Mouse (Mus musculus) neural tube, embryonic 15.5 days (tissue): ENCODE results near the gene Me3. TPM values are rescaled to one million over a fixed set of nuclear protein-coding genes. Genes with fewer than 3 reads are reported as not detected.

Experiments
- ATAC-seq: fragments of 200-750 bp; cut with Nextera tagmentation; 2 replicates; pipeline ENCODE4 v1.8.0; 2017; ENCODE audit warnings: mild to moderate bottlenecking, moderate TSS enrichment, moderate library complexity; ENCODE audit not compliant: low FRiP score
- H3K27ac ChIP-seq: fragments of 300-500 bp; sonication (generic); replicated peaks from 2 replicates; pipeline ENCODE4 v1.5.1; 2015; ENCODE audit warnings: mild to moderate bottlenecking, inconsistent platforms
- H3K27me3 ChIP-seq: fragments of 300-500 bp; sonication (generic); replicated peaks from 2 replicates; pipeline ENCODE4 v1.6.1; 2015; ENCODE audit warnings: inconsistent platforms
- H3K36me3 ChIP-seq: fragments of 300-500 bp; sonication (generic); 2 replicates; pipeline ENCODE4 v1.6.1; 2015; ENCODE audit warnings: inconsistent platforms
- H3K4me1 ChIP-seq: fragments of 300-500 bp; sonication (generic); 2 replicates; pipeline ENCODE4 v1.6.1; 2015; ENCODE audit warnings: inconsistent platforms
- H3K4me2 ChIP-seq: fragments of 300-500 bp; sonication (generic); 2 replicates; pipeline ENCODE4 v1.6.1; 2015; ENCODE audit warnings: inconsistent platforms, mild to moderate bottlenecking, moderate library complexity
- H3K4me3 ChIP-seq: fragments of 300-500 bp; sonication (generic); replicated peaks from 2 replicates; pipeline ENCODE4 v1.5.1; 2015; ENCODE audit warnings: mild to moderate bottlenecking, inconsistent platforms
- H3K9ac ChIP-seq: fragments of 300-500 bp; sonication (generic); replicated peaks from 2 replicates; pipeline ENCODE4 v1.6.1; 2015; ENCODE audit warnings: mild to moderate bottlenecking, inconsistent platforms
- H3K9me3 ChIP-seq: fragments of 300-500 bp; sonication (generic); replicated peaks from 2 replicates; pipeline ENCODE4 v1.6.1; 2016; ENCODE audit warnings: inconsistent platforms
- WGBS: fragments of 180-500 bp; shearing (Covaris S2); methylation state at CpG from one replicate; pipeline ENCODE4 v1.1.7; 2015; ENCODE audit warnings: mixed read lengths; 5-methylcytosine and 5-hydroxymethylcytosine counted together
- polyA plus RNA-seq: library from polyadenylated mRNA; unstranded; fragments of >200 nt; fragmentation: Nextera tagmentation; extraction: Ambion mirVana; gene quantifications from 2 replicates; pipeline ENCODE4 v1.2.1, GENCODE M21; 2015

Me3 gene
- polyA plus RNA-seq, 1 experiment from 2014 or later, result 19.1 TPM

DNA sequence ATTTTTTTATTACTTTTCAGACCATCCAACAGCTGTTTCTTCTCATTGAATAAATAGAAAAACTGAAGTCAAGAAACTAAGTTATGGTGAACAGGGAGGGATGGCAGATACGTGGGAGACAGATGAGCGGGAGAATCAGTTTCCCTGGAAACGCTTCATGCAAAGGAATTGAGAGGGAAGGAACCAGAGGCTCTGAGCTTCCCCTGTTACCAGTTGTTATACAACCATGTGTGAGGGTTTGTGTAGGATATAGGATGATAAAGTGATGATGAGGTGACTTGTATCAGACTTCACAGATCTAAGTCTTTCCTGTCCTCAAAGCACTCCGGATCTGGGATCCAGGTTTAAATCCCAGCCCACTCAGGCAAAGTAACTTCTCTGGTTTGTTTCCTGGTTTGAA is 3.2 kb upstream of the Me3 start:
- Histone ChIP-seq H3K4me1 (peaks cover 10% of the 10 kb centered on the region; the same call in 1 of the 2 replicates), H3K27me3 (no peaks in the 10 kb centered on the region), H3K9me3 (no peaks in the 10 kb centered on the region), H3K4me2 (no peak overlapping the region), H3K9ac (no peak overlapping the region), H3K27ac (no peak overlapping the region), H3K36me3 (no peaks in the 10 kb centered on the region), H3K4me3 (no peak overlapping the region)
- no peak for ATAC-seq
- WGBS, result 42% methylated on average over 4 of the region's 4 CpGs

DNA sequence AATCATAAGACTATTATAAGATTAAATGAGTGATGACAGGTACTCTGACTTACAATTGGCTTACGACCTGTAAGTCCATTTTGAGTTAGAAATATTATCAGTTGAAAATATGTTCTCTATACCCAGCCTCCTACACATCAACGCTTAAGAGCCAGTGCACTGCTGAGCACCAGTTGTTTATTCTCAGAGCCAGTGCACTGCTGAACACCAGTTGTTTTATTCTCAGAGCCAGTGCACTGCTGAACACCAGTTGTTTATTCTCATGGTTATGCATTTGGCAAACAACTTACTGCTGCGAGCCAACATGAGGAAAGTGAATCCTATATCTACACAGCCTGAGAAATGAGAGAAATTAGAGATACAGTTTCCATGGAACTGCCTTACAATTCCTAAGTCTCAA is 2.3 kb upstream of the Me3 start:
- Histone ChIP-seq H3K36me3 (no peaks in the 10 kb centered on the region), H3K4me1 (peaks cover 10% of the 10 kb centered on the region; the same call in 1 of the 2 replicates), H3K27me3 (no peaks in the 10 kb centered on the region), H3K9me3 (no peaks in the 10 kb centered on the region), H3K9ac (no peak overlapping the region), H3K27ac (no peak overlapping the region), H3K4me3 (no peak overlapping the region), H3K4me2 (no peak overlapping the region)
- ATAC-seq, result no peak
- WGBS, result 78% methylated on average over 3 of the region's 3 CpGs

GRCm38 (mm10) chr7:89630796-89631195 is 1.4 kb upstream of the Me3 start:
- peaks cover 10% of the 10 kb centered on the region; the same call in 1 of the 2 replicates for H3K4me1 ChIP-seq
- H3K36me3 ChIP-seq, result no peaks in the 10 kb centered on the region
- no peaks in the 10 kb centered on the region for H3K27me3 ChIP-seq
- no peak for ATAC-seq
- H3K9ac ChIP-seq, result no peak overlapping the region
- no peaks in the 10 kb centered on the region for H3K9me3 ChIP-seq
- H3K4me3 ChIP-seq, result no peak overlapping the region
- 80% methylated on average over 3 of the region's 3 CpGs for WGBS
- no peak overlapping the region for H3K4me2 ChIP-seq
- H3K27ac ChIP-seq, result no peak overlapping the region

DNA sequence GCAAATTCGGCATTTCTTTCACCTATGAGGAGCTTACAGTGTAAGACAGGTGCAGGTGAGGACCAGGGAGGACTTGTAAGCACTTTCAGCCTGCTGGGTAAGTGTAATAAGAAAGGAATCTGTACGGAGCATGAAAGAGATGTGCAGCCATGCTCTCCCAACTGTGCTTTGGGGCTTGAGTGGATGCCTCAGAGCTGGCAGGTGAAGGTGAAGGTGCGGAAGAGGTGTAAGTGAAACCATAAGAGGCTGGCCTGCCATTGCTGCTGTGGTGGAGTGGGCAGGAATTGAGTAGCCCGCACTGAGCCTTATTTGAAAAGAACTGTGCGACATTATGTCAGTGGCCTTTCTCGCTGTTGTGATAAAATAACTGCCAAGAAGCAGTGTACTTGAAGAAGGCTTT is 8.3 kb downstream of the Me3 start:
- H3K27ac ChIP-seq, result no peak overlapping the region
- no peaks in the 10 kb centered on the region for H3K9me3 ChIP-seq
- H3K4me3 ChIP-seq, result no peak overlapping the region
- no peak overlapping the region for H3K4me2 ChIP-seq
- 93% methylated on average over 6 of the region's 6 CpGs for WGBS
- no peak for ATAC-seq
- H3K9ac ChIP-seq, result no peak overlapping the region
- no peaks in the 10 kb centered on the region for H3K4me1 ChIP-seq
- no peaks in the 10 kb centered on the region for H3K36me3 ChIP-seq
- no peaks in the 10 kb centered on the region for H3K27me3 ChIP-seq

GRCm38 (mm10) chr7:89640944-89641661 is 8.9 kb downstream of the Me3 start:
- H3K4me2 ChIP-seq, result no peak overlapping the region
- H3K4me1 ChIP-seq, result no peaks in the 10 kb centered on the region
- H3K27me3 ChIP-seq, result no peaks in the 10 kb centered on the region
- H3K9ac ChIP-seq, result no peak overlapping the region
- H3K9me3 ChIP-seq, result no peaks in the 10 kb centered on the region
- no peaks in the 10 kb centered on the region for H3K36me3 ChIP-seq
- no peak overlapping the region for H3K27ac ChIP-seq
- ATAC-seq, result no peak
- 82% methylated on average over 8 of the region's 8 CpGs for WGBS
- H3K4me3 ChIP-seq, result no peak overlapping the region

- ATAC-seq, result no peak
Measured at GRCm38 (mm10) chr7:89645015-89645414, 12.8 kb downstream of the Me3 start.

GRCm38 (mm10) chr7:89647864-89648263 is 15.7 kb downstream of the Me3 start:
- H3K4me2 ChIP-seq, result no peak overlapping the region
- H3K27ac ChIP-seq, result no peak overlapping the region
- H3K27me3 ChIP-seq, result no peaks in the 10 kb centered on the region
- no peak overlapping the region for H3K4me3 ChIP-seq
- H3K36me3 ChIP-seq, result no peaks in the 10 kb centered on the region
- H3K9ac ChIP-seq, result no peak overlapping the region
- H3K4me1 ChIP-seq, result no peaks in the 10 kb centered on the region
- H3K9me3 ChIP-seq, result no peaks in the 10 kb centered on the region
- ATAC-seq, result no peak

More at GRCm38 (mm10) chr7:89645015-89645414, 12.8 kb downstream of the Me3 start:
- Histone ChIP-seq H3K9me3 (no peaks in the 10 kb centered on the region), H3K36me3 (no peaks in the 10 kb centered on the region), H3K4me2 (no peak overlapping the region), H3K4me3 (no peak overlapping the region), H3K9ac (no peak overlapping the region), H3K27me3 (no peaks in the 10 kb centered on the region), H3K27ac (no peak overlapping the region), H3K4me1 (no peaks in the 10 kb centered on the region)
- WGBS, result 84% methylated on average over 3 of the region's 3 CpGs

- no peak for ATAC-seq
- Histone ChIP-seq H3K27me3 (no peaks in the 10 kb centered on the region), H3K9ac (no peak overlapping the region), H3K27ac (no peak overlapping the region), H3K4me1 (no peaks in the 10 kb centered on the region; the same call in 1 of the 2 replicates), H3K36me3 (no peaks in the 10 kb centered on the region), H3K4me3 (no peak overlapping the region), H3K4me2 (no peak overlapping the region), H3K9me3 (no peaks in the 10 kb centered on the region)
- 43% methylated on average over 9 of the region's 9 CpGs for WGBS
Measured at GRCm38 (mm10) chr7:89657183-89657582, 25.0 kb downstream of the Me3 start.

GRCm38 (mm10) chr7:89657692-89658212 is 25.6 kb downstream of the Me3 start:
- H3K4me3 ChIP-seq, result no peak overlapping the region
- H3K9me3 ChIP-seq, result no peaks in the 10 kb centered on the region
- H3K9ac ChIP-seq, result no peak overlapping the region
- H3K4me2 ChIP-seq, result no peak overlapping the region
- ATAC-seq, result no peak
- H3K36me3 ChIP-seq, result no peaks in the 10 kb centered on the region
- H3K4me1 ChIP-seq, result no peaks in the 10 kb centered on the region; the same call in 1 of the 2 replicates
- no peak overlapping the region for H3K27ac ChIP-seq
- H3K27me3 ChIP-seq, result no peaks in the 10 kb centered on the region
- whole genome bisulfite sequencing, result 30% methylated on average over 7 of the region's 7 CpGs

- WGBS, result 87% methylated on average over 5 of the region's 5 CpGs
- H3K9ac ChIP-seq, result no peak overlapping the region
- no peak overlapping the region for H3K27ac ChIP-seq
- H3K4me3 ChIP-seq, result no peak overlapping the region
- no peaks in the 10 kb centered on the region; the same call in 1 of the 2 replicates for H3K4me1 ChIP-seq
- no peaks in the 10 kb centered on the region for H3K27me3 ChIP-seq
- ATAC-seq, result no peak
- H3K36me3 ChIP-seq, result no peaks in the 10 kb centered on the region
- no peaks in the 10 kb centered on the region for H3K9me3 ChIP-seq
- no peak overlapping the region for H3K4me2 ChIP-seq
Measured at GRCm38 (mm10) chr7:89664197-89664596, 32.0 kb downstream of the Me3 start.

DNA sequence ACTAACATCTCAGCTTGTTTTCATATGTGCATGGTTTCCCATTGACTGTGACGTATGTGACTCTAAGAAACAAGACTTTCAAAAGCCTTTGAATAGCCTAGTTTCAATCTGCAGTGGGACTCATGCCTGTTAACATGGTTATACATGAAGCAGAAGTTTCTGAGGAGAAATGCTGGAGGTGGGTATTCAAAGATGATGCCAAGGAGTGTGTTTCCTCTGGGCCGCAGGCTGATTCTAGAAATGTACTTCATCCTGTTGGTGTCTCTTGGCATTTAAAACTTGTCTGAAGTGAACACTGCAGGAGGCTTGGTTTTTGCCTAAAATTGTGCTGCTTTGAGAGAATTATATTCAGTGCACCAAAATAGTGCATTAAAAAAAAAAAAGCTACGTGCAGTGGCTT is 34.2 kb downstream of the Me3 start:
- no peak for ATAC-seq
- Histone ChIP-seq H3K4me3 (no peak overlapping the region), H3K9ac (no peak overlapping the region), H3K4me2 (no peak overlapping the region), H3K27me3 (no peaks in the 10 kb centered on the region), H3K4me1 (no peaks in the 10 kb centered on the region; the same call in 1 of the 2 replicates), H3K27ac (no peak overlapping the region), H3K9me3 (no peaks in the 10 kb centered on the region), H3K36me3 (no peaks in the 10 kb centered on the region)
- 89% methylated on average over 3 of the region's 3 CpGs for WGBS

DNA sequence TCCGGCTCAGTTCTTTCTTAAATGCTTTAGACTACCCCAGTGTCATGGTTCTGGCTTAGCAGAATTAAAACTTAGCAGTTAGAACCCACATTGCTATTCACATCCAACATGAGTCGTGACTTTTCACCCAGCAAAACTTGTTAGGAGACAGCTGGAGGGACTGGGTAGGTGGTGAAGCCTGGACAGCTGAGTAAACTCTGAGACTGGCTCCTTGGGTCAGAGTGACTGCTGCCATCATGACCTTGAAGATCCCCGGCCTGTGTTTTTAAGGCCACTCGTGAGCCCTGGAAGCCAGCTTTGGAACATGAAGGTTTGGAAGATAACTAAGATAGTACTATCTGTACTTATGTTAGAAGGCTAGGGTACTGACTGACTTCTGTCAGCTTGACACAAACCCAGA is 35.4 kb downstream of the Me3 start:
- Histone ChIP-seq H3K36me3 (no peaks in the 10 kb centered on the region), H3K4me1 (no peaks in the 10 kb centered on the region), H3K4me2 (no peak overlapping the region), H3K9me3 (no peaks in the 10 kb centered on the region), H3K27me3 (no peaks in the 10 kb centered on the region), H3K9ac (no peak overlapping the region), H3K27ac (no peak overlapping the region), H3K4me3 (no peak overlapping the region)
- WGBS, result 89% methylated on average over 4 of the region's 4 CpGs
- no peak for ATAC-seq
